Mouse (Mus musculus) erythroblast, embryonic 14.5 days (primary cell): Measurements from ENCODE around the gene Snd1. TPM values are rescaled to one million over a fixed set of nuclear protein-coding genes. Genes with fewer than 3 reads are reported as not detected.

ENCODE experiments used
- H3K27me3 ChIP-seq: 2 replicates; pipeline ENCODE4 v1.6.1; 2012; ENCODE audit warnings: inconsistent platforms; ENCODE audit not compliant: control insufficient read depth
- H3K36me3 ChIP-seq: 2 replicates; pipeline ENCODE4 v1.6.1; 2012; ENCODE audit warnings: mild to moderate bottlenecking, inconsistent platforms; ENCODE audit not compliant: control insufficient read depth
- H3K4me1 ChIP-seq: 2 replicates; pipeline ENCODE4 v1.6.1; 2012; ENCODE audit warnings: inconsistent platforms; ENCODE audit not compliant: control insufficient read depth
- H3K4me3 ChIP-seq: replicated peaks from 2 replicates; pipeline ENCODE3; 2012; ENCODE audit warnings: moderate library complexity, mild to moderate bottlenecking, inconsistent platforms
- H3K9me3 ChIP-seq: 2 replicates; pipeline ENCODE4 v1.6.1; 2012; ENCODE audit warnings: low read length, inconsistent platforms, mixed read lengths; ENCODE audit not compliant: control insufficient read depth
- GATA1 ChIP-seq: IDR thresholded peaks from 2 replicates; pipeline ENCODE4 v1.6.1; 2012; ENCODE audit warnings: low read length, inconsistent platforms, mixed read lengths
- TAL1 ChIP-seq: IDR thresholded peaks from 3 replicates; pipeline ENCODE4 v1.6.1; 2012; ENCODE audit warnings: low read length, inconsistent platforms, mixed read lengths
- polyA plus RNA-seq: library from polyadenylated mRNA; stranded (reverse); fragments of >175 nt; gene quantifications from 2 replicates; pipeline ENCODE4 v1.2.3, GENCODE M21; 2012

Snd1 gene
- polyA plus RNA-seq, 1 experiment = 1.9 TPM

DNA sequence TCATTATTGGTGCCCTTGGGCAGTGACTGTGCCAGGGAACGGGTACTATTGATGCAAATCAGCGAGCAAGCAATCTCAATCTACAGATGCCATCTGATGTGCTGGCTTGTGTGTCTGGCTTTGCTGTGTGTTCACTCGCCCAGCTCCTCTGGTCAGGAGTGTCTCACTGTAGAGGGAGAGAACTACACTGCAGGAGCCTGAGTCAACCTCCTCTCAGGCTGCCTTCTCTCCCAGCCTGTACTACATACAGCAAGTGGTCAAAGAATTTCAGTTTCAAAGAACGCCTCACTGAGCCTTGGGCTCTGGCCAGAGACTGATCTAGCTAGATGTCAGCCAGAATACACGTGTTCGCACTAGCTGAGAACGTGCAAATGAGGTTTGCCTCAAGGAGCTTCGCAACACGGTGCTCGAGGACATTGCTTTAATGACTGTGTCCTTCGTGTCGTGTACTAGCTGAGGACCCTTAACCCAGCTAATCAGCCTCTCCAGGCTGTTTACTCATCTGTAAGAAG is 420.1 kb downstream of the Snd1 start:
- Histone ChIP-seq H3K27me3 (no peaks in the 10 kb centered on the region), H3K36me3 (peaks cover 10% of the 10 kb centered on the region; the same call in 1 of the 2 replicates), H3K4me3 (no peak overlapping the region), H3K4me1 (no peaks in the 10 kb centered on the region), H3K9me3 (no peaks in the 10 kb centered on the region)
- TF ChIP-seq TAL1 = no peak
- no peak for TF ChIP-seq GATA1

DNA sequence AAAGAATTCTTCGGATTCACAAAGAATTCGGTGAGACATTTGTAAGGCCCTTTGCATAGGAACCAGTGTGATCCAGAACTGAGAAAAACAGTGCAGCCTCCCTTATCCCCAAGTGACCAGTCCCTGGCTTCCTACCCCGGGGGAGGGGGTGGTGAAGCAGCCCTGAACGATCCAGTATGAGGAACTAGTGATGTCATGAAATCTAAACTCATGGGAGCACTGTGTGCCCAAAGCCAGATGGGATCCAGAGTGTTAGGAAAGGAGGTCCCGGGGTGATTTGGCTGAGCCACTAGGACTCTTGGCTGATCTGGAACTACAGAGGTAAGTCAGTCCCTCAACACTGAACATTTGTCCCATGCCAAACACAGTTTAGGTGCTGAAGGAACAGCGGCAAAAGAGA is 420.8 kb downstream of the Snd1 start:
- Histone ChIP-seq H3K36me3 (peaks cover 6% of the 10 kb centered on the region; the same call in 1 of the 2 replicates), H3K4me1 (no peaks in the 10 kb centered on the region), H3K27me3 (no peaks in the 10 kb centered on the region), H3K4me3 (no peak overlapping the region), H3K9me3 (no peaks in the 10 kb centered on the region)
- TF ChIP-seq TAL1 = no peak
- no peak for TF ChIP-seq GATA1

DNA sequence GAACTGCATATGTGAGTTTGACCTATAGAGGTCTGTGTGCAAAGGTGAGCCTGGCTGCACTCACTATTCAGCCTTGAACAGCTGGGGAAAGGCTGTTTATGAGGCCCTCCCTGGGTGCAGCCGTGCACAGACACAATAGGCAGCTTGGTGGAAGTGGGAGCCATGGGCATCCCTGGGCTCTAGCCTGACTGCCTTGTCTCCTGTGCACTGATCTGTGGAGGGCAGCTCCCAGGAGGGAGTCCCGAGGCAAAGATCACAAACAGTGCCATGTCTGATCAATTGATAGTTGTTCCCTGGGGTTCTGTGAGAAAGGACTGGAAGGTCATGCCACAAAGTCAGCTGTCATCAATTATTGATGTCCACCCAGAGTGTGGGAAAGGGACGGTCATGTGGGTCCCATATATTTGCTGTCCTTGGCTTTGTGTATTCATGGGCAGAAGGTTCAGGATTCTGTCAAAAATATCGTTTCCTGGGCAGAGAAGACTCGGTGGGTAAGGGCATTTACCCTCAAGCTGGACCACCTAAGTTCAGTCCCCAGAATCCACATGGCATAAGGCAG is 421.9 kb downstream of the Snd1 start:
- H3K36me3 ChIP-seq = peaks cover 2% of the 10 kb centered on the region; the same call in 1 of the 2 replicates
- H3K4me1 ChIP-seq = no peaks in the 10 kb centered on the region
- H3K9me3 ChIP-seq = no peaks in the 10 kb centered on the region
- TF ChIP-seq GATA1 = no peak
- no peak for TF ChIP-seq TAL1
- no peak overlapping the region for H3K4me3 ChIP-seq
- no peaks in the 10 kb centered on the region for H3K27me3 ChIP-seq

DNA sequence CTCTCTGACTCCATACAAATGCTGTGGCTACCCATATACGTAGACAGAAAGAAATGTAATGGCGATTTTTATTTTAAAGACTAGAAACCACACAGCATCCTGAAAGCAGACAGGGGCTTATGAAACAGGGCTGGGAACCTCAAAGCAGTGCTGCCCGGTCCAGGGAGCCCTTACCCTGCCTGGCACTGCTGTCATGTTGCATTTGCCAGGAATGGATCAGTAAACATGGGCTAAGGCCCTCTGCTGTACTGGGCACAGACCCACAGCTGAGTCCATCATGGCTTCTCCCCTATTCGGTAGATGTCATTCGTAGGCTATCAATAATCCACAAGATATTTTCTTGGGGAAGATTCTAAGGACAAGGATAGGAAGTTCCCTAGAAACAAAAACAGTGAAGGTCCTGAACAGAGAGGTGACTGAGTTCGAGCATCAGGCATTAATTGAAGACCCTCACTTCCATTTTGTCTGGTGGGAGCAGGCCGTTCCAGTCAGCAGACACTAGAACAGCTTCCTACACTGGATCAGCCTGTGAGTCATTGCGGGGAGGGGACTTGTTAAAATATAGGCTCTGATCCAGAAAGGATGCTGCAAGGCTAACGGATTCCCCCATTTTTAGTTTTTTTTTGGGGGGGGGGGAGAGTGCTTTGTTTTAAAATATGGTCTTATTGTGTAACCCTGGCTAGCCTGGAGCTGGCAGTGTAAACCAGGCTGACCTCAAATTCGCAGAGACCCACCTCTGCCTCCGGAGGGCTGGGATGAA is 422.6 kb downstream of the Snd1 start:
- Histone ChIP-seq H3K36me3 (no peaks in the 10 kb centered on the region), H3K27me3 (no peaks in the 10 kb centered on the region), H3K9me3 (no peaks in the 10 kb centered on the region), H3K4me3 (no peak overlapping the region), H3K4me1 (no peaks in the 10 kb centered on the region)
- TF ChIP-seq GATA1 (no peak), TAL1 (no peak)

DNA sequence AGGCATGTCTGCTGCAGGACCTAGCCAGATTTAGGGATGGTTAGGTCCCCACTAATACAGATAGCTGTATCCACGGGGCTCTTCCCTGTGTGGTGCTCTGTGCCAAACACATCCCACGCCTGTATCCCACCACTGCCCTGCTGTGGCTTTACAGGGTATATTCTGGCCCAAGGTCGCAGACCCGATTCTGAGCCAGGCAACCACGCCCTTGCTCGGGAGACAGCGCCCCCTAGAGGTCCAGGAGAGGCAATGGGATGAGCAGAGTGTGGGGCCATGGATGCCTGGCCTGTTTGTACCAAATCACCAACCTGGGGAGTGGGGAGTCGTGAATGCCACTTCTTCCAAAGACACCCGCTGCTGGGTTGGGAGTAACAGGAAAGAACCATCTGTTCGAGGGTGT is 423.9 kb downstream of the Snd1 start:
- no peaks in the 10 kb centered on the region for H3K4me1 ChIP-seq
- H3K9me3 ChIP-seq = no peaks in the 10 kb centered on the region
- TF ChIP-seq TAL1 (no peak), GATA1 (no peak)
- H3K4me3 ChIP-seq = no peak overlapping the region
- no peaks in the 10 kb centered on the region for H3K36me3 ChIP-seq
- no peaks in the 10 kb centered on the region for H3K27me3 ChIP-seq

DNA sequence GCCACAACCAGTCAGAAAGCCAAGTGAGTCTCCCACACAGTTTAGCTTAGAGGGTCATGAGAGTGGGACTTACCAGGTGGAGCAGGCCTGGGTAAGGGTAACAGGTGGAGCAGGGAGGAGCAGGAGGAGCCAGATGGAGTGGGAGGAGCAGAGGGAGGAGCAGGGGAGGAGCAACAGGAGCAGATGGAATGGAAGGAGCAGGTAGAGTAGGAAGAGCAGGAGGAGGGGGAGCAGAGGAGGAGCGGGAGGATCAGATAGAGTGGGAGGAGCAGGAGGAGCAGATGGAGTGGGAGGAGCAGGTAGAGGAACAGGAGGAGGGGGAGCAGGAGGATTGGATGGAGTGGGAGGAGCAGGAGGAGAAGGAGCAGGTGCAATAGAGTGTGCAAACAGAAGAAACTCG is 427.6 kb downstream of the Snd1 start:
- Histone ChIP-seq H3K27me3 (no peaks in the 10 kb centered on the region), H3K4me1 (no peaks in the 10 kb centered on the region), H3K4me3 (no peak overlapping the region), H3K9me3 (no peaks in the 10 kb centered on the region), H3K36me3 (no peaks in the 10 kb centered on the region)
- TF ChIP-seq TAL1 (no peak), GATA1 (no peak)

DNA sequence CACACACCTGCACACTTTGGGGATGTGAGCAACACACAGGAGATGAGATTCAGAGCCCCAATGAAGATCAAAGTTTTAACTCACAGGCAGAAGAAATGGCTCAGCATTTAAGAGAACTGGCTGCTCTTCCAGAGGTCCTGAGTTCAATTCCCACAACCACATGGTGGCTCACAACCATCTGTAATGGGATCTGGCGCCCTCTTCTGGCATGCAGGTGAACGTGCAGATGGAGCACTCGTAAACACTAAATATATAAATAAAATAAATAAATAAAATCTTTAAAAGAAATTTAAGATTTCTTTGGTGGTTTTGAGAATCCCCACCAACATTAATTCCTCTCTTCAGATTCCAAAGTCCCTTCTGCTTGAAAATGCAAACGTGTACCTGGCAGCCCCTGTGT is 429.5 kb downstream of the Snd1 start:
- TF ChIP-seq GATA1 (no peak), TAL1 (no peak)
- Histone ChIP-seq H3K27me3 (no peaks in the 10 kb centered on the region), H3K9me3 (no peaks in the 10 kb centered on the region), H3K36me3 (no peaks in the 10 kb centered on the region), H3K4me1 (no peaks in the 10 kb centered on the region), H3K4me3 (no peak overlapping the region)

DNA sequence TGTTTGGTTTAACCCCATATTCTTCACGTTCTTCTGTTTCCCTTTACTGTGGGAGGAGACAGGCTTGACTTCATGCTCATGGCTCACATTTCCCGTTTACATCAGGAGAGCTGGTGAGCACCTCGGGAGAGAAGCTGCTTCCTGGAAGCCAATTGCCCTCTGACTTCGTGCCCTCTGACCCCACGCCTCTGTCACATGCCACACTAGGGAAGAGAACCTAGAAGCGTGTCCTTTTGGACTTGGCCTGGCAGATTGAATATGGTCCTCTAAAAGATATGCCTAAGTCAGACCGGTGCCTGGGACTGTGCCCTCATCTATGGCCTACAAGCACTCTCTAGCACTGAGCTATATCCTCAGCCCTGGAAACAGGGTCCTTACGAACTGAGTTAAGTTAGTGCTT is 430.4 kb downstream of the Snd1 start:
- Histone ChIP-seq H3K4me3 (no peak overlapping the region), H3K36me3 (no peaks in the 10 kb centered on the region), H3K9me3 (no peaks in the 10 kb centered on the region), H3K4me1 (no peaks in the 10 kb centered on the region), H3K27me3 (no peaks in the 10 kb centered on the region)
- no peak for TF ChIP-seq TAL1
- TF ChIP-seq GATA1 = no peak

DNA sequence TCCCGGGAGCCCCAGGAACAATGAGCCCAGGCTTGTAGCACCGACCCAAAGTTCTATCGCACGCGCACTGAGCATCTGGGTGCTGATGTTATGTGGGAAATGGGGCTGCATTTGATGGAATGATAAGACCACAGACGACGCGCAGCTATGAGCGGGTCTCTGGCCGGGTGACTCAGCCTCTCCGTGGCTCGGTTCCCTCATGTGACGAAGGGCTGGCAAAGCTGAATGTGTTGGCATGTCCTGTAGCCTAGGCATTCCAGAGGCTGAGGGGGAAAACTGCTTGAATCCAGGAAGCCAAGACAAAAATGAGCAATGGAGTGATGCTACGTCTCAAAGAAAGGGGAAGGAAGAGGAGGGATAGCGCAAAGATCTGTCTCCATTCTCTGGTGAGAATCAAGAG is 434.9 kb downstream of the Snd1 start:
- H3K4me1 ChIP-seq = no peaks in the 10 kb centered on the region
- H3K36me3 ChIP-seq = no peaks in the 10 kb centered on the region
- H3K9me3 ChIP-seq = peaks cover 2% of the 10 kb centered on the region
- no peaks in the 10 kb centered on the region for H3K27me3 ChIP-seq
- no peak overlapping the region for H3K4me3 ChIP-seq
- TF ChIP-seq TAL1 (no peak), GATA1 (no peak)
